Mouse (Mus musculus): Measurements from ENCODE around the gene B4galt5. TPM values are rescaled to one million over a fixed set of nuclear protein-coding genes. Genes with fewer than 3 reads are reported as not detected.

Gene B4galt5
- polyA plus RNA-seq, 1 experiment: 30.5 TPM

GRCm38 (mm10) chr2:167316724-167317187, 32.2 kb downstream of the B4galt5 start:
- Histone ChIP-seq H3K4me1 (ENCODE audit: control insufficient read depth, insufficient read depth, low read length) (peaks cover 11% of the 10 kb centered on the region), H3K27me3 (ENCODE audit: control insufficient read depth, insufficient read depth, low read length, poor library complexity, severe bottlenecking) (no peaks in the 10 kb centered on the region), H3K9ac (ENCODE audit: low read depth, poor library complexity, severe bottlenecking) (no peak overlapping the region), H3K36me3 (ENCODE audit: control insufficient read depth, insufficient read depth, low read length, poor library complexity, severe bottlenecking) (no peaks in the 10 kb centered on the region), H3K27ac (ENCODE audit: insufficient read depth, low read length) (no peak overlapping the region), H3K9me3 (replicated peaks; ENCODE audit: control insufficient read depth, insufficient read depth, low read length, poor library complexity, severe bottlenecking) (no peaks in the 10 kb centered on the region), H3K4me3 (ENCODE audit: low read depth, low read length) (no peak overlapping the region)
- TF ChIP-seq CTCF (IDR thresholded peaks at IDR 0.05; ENCODE audit: low read depth, low read length): no peak
- no peak for TF ChIP-seq POLR2A (IDR thresholded peaks at IDR 0.05; ENCODE audit: insufficient read depth, low read length)
- TF ChIP-seq EP300 (IDR thresholded peaks at IDR 0.05; ENCODE audit: insufficient read depth, low read depth, low read length): no peak

GRCm38 (mm10) chr2:167314491-167314890, 34.5 kb downstream of the B4galt5 start:
- Histone ChIP-seq H3K27ac (ENCODE audit: insufficient read depth, low read length) (no peak overlapping the region), H3K9ac (ENCODE audit: low read depth, poor library complexity, severe bottlenecking) (no peak overlapping the region), H3K27me3 (ENCODE audit: control insufficient read depth, insufficient read depth, low read length, poor library complexity, severe bottlenecking) (no peaks in the 10 kb centered on the region)

GRCm38 (mm10) chr2:167313501-167314326, 35.3 kb downstream of the B4galt5 start:
- H3K4me1 ChIP-seq (ENCODE audit: control insufficient read depth, insufficient read depth, low read length): peaks cover 11% of the 10 kb centered on the region
- no peaks in the 10 kb centered on the region for H3K9me3 ChIP-seq (replicated peaks; ENCODE audit: control insufficient read depth, insufficient read depth, low read length, poor library complexity, severe bottlenecking)
- 0 out of 2 replicates have a peak, but pooled peaks have one; percentile 41 for TF ChIP-seq EP300 (IDR thresholded peaks at IDR 0.05; ENCODE audit: insufficient read depth, low read depth, low read length)
- TF ChIP-seq POLR2A (IDR thresholded peaks at IDR 0.05; ENCODE audit: insufficient read depth, low read length): no peak
- TF ChIP-seq CTCF (IDR thresholded peaks at IDR 0.05; ENCODE audit: low read depth, low read length): no peak
- peak overlapping the region; percentile 22; the same call in 1 of the 2 replicates for H3K27ac ChIP-seq (ENCODE audit: insufficient read depth, low read length)
- no peak overlapping the region for H3K9ac ChIP-seq (ENCODE audit: low read depth, poor library complexity, severe bottlenecking)
- no peaks in the 10 kb centered on the region for H3K27me3 ChIP-seq (ENCODE audit: control insufficient read depth, insufficient read depth, low read length, poor library complexity, severe bottlenecking)
- H3K36me3 ChIP-seq (ENCODE audit: control insufficient read depth, insufficient read depth, low read length, poor library complexity, severe bottlenecking): no peaks in the 10 kb centered on the region
- no peak overlapping the region for H3K4me3 ChIP-seq (ENCODE audit: low read depth, low read length)

More at GRCm38 (mm10) chr2:167314491-167314890, 34.5 kb downstream of the B4galt5 start:
- H3K36me3 ChIP-seq (ENCODE audit: control insufficient read depth, insufficient read depth, low read length, poor library complexity, severe bottlenecking): no peaks in the 10 kb centered on the region
- no peaks in the 10 kb centered on the region for H3K9me3 ChIP-seq (replicated peaks; ENCODE audit: control insufficient read depth, insufficient read depth, low read length, poor library complexity, severe bottlenecking)
- no peak overlapping the region for H3K4me3 ChIP-seq (ENCODE audit: low read depth, low read length)
- TF ChIP-seq EP300 (IDR thresholded peaks at IDR 0.05; ENCODE audit: insufficient read depth, low read depth, low read length) (no peak), POLR2A (IDR thresholded peaks at IDR 0.05; ENCODE audit: insufficient read depth, low read length) (no peak), CTCF (IDR thresholded peaks at IDR 0.05; ENCODE audit: low read depth, low read length) (no peak)
- H3K4me1 ChIP-seq (ENCODE audit: control insufficient read depth, insufficient read depth, low read length): peaks cover 11% of the 10 kb centered on the region

GRCm38 (mm10) chr2:167310121-167310520, 38.9 kb downstream of the B4galt5 start:
- Histone ChIP-seq H3K9me3 (replicated peaks; ENCODE audit: control insufficient read depth, insufficient read depth, low read length, poor library complexity, severe bottlenecking) (no peaks in the 10 kb centered on the region), H3K4me3 (ENCODE audit: low read depth, low read length) (no peak overlapping the region), H3K4me1 (ENCODE audit: control insufficient read depth, insufficient read depth, low read length) (peaks cover 11% of the 10 kb centered on the region), H3K9ac (ENCODE audit: low read depth, poor library complexity, severe bottlenecking) (no peak overlapping the region), H3K27ac (ENCODE audit: insufficient read depth, low read length) (no peak overlapping the region), H3K36me3 (ENCODE audit: control insufficient read depth, insufficient read depth, low read length, poor library complexity, severe bottlenecking) (0 out of 2 replicates have a peak, but pooled peaks cover 3% of the 10 kb centered on the region), H3K27me3 (ENCODE audit: control insufficient read depth, insufficient read depth, low read length, poor library complexity, severe bottlenecking) (no peaks in the 10 kb centered on the region)
- TF ChIP-seq EP300 (IDR thresholded peaks at IDR 0.05; ENCODE audit: insufficient read depth, low read depth, low read length) (no peak), POLR2A (IDR thresholded peaks at IDR 0.05; ENCODE audit: insufficient read depth, low read length) (no peak), CTCF (IDR thresholded peaks at IDR 0.05; ENCODE audit: low read depth, low read length) (no peak)

GRCm38 (mm10) chr2:167309286-167309685, 39.7 kb downstream of the B4galt5 start:
- Histone ChIP-seq H3K9me3 (replicated peaks; ENCODE audit: control insufficient read depth, insufficient read depth, low read length, poor library complexity, severe bottlenecking) (no peaks in the 10 kb centered on the region), H3K4me3 (ENCODE audit: low read depth, low read length) (no peak overlapping the region), H3K36me3 (ENCODE audit: control insufficient read depth, insufficient read depth, low read length, poor library complexity, severe bottlenecking) (0 out of 2 replicates have a peak, but pooled peaks cover 3% of the 10 kb centered on the region), H3K9ac (ENCODE audit: low read depth, poor library complexity, severe bottlenecking) (no peak overlapping the region), H3K27me3 (ENCODE audit: control insufficient read depth, insufficient read depth, low read length, poor library complexity, severe bottlenecking) (no peaks in the 10 kb centered on the region), H3K27ac (ENCODE audit: insufficient read depth, low read length) (no peak overlapping the region), H3K4me1 (ENCODE audit: control insufficient read depth, insufficient read depth, low read length) (peaks cover 8% of the 10 kb centered on the region)
- TF ChIP-seq POLR2A (IDR thresholded peaks at IDR 0.05; ENCODE audit: insufficient read depth, low read length) (no peak), EP300 (IDR thresholded peaks at IDR 0.05; ENCODE audit: insufficient read depth, low read depth, low read length) (no peak), CTCF (IDR thresholded peaks at IDR 0.05; ENCODE audit: low read depth, low read length) (no peak)

- Histone ChIP-seq H3K9ac (ENCODE audit: low read depth, poor library complexity, severe bottlenecking) (no peak overlapping the region), H3K9me3 (replicated peaks; ENCODE audit: control insufficient read depth, insufficient read depth, low read length, poor library complexity, severe bottlenecking) (no peaks in the 10 kb centered on the region), H3K4me3 (ENCODE audit: low read depth, low read length) (no peak overlapping the region), H3K4me1 (ENCODE audit: control insufficient read depth, insufficient read depth, low read length) (no peaks in the 10 kb centered on the region), H3K27me3 (ENCODE audit: control insufficient read depth, insufficient read depth, low read length, poor library complexity, severe bottlenecking) (no peaks in the 10 kb centered on the region), H3K36me3 (ENCODE audit: control insufficient read depth, insufficient read depth, low read length, poor library complexity, severe bottlenecking) (0 out of 2 replicates have a peak, but pooled peaks cover 3% of the 10 kb centered on the region), H3K27ac (ENCODE audit: insufficient read depth, low read length) (no peak overlapping the region)
- TF ChIP-seq CTCF (IDR thresholded peaks at IDR 0.05; ENCODE audit: low read depth, low read length) (no peak), EP300 (IDR thresholded peaks at IDR 0.05; ENCODE audit: insufficient read depth, low read depth, low read length) (no peak), POLR2A (IDR thresholded peaks at IDR 0.05; ENCODE audit: insufficient read depth, low read length) (no peak)
These were observed 41.3 kb downstream of the B4galt5 start for GRCm38 (mm10) chr2:167307716-167308115.

Measured in ES-Bruce4 (cell line).